Mouse (Mus musculus) stomach, embryonic 15.5 days (tissue): ENCODE results near the gene Ric8a. TPM values are rescaled to one million over a fixed set of nuclear protein-coding genes. Genes with fewer than 3 reads are reported as not detected.

ENCODE experiments used
- polyA plus RNA-seq: library from polyadenylated mRNA; unstranded; fragments of >200 nt; fragmentation: Nextera tagmentation; extraction: Ambion mirVana; gene quantifications from 2 replicates; pipeline ENCODE4 v1.2.1, GENCODE M21; 2015

The Ric8a gene
- polyA plus RNA-seq, 1 experiment from 2014 or later: 62.8 TPM

Other genes with a start within 250 kb of the Ric8a start
- gene Olfr61, start 228.0 kb upstream of the Ric8a start, polyA plus RNA-seq: not detected in 2 replicates
- not detected in 2 replicates for gene Olfr53, start 210.5 kb upstream of the Ric8a start, polyA plus RNA-seq
- gene Olfr539, start 197.0 kb upstream of the Ric8a start, polyA plus RNA-seq: 0.01 TPM in 2 replicates
- not detected in 2 replicates for gene Olfr45, start 175.0 kb upstream of the Ric8a start, polyA plus RNA-seq
- gene Olfr541, start 159.7 kb upstream of the Ric8a start, polyA plus RNA-seq: not detected in 2 replicates
- 0.18 TPM in 1 of 2 replicates, not detected in the other for gene Cyp2e1, start 93.2 kb upstream of the Ric8a start, polyA plus RNA-seq
- gene Syce1, start 69.1 kb upstream of the Ric8a start, polyA plus RNA-seq: 0.23 and 0.30 TPM in 2 replicates
- 1.5 and 1.7 TPM in 2 replicates for gene Zfp941, start 34.8 kb upstream of the Ric8a start, polyA plus RNA-seq
- gene Urah, start 21.9 kb upstream of the Ric8a start, polyA plus RNA-seq: 13.9 and 23.4 TPM in 2 replicates
- gene Scgb1c1, start 11.4 kb upstream of the Ric8a start, polyA plus RNA-seq: not detected in 2 replicates
- gene Odf3, start 9.2 kb upstream of the Ric8a start, polyA plus RNA-seq: 0.17 TPM in 1 of 2 replicates, not detected in the other
- gene Gm45785, start 626 bp upstream of the Ric8a start, polyA plus RNA-seq: not detected in 2 replicates
- gene Bet1l, start 620 bp downstream of the Ric8a start, polyA plus RNA-seq: 44.7 and 50.1 TPM in 2 replicates
- 214 and 219 TPM in 2 replicates for gene Psmd13, start 25.0 kb downstream of the Ric8a start, polyA plus RNA-seq
- 25.7 and 28.7 TPM in 2 replicates for gene Sirt3, start 25.4 kb downstream of the Ric8a start, polyA plus RNA-seq
- gene Cox8b, start 43.5 kb downstream of the Ric8a start, polyA plus RNA-seq: 0.76 and 2.6 TPM in 2 replicates
- gene Nlrp6, start 63.9 kb downstream of the Ric8a start, polyA plus RNA-seq: 9.9 and 13.8 TPM in 2 replicates
- 21.2 and 23.5 TPM in 2 replicates for gene Pgghg, start 84.4 kb downstream of the Ric8a start, polyA plus RNA-seq
- 3.2 and 3.6 TPM in 2 replicates for gene Ifitm5, start 93.3 kb downstream of the Ric8a start, polyA plus RNA-seq
- 0.40 and 0.71 TPM in 2 replicates for gene Gm45717, start 99.0 kb downstream of the Ric8a start, polyA plus RNA-seq
- 1,181 and 1,379 TPM in 2 replicates for gene Ifitm2, start 99.0 kb downstream of the Ric8a start, polyA plus RNA-seq
- gene Ifitm1, start 110.3 kb downstream of the Ric8a start, polyA plus RNA-seq: 179 and 209 TPM in 2 replicates
- 368 and 413 TPM in 2 replicates for gene Ifitm3, start 153.8 kb downstream of the Ric8a start, polyA plus RNA-seq
- 7.6 and 8.1 TPM in 2 replicates for gene Ifitm6, start 161.0 kb downstream of the Ric8a start, polyA plus RNA-seq
- gene Gm17387, start 172.2 kb downstream of the Ric8a start, polyA plus RNA-seq: not detected in 2 replicates
- gene B4galnt4, start 204.1 kb downstream of the Ric8a start, polyA plus RNA-seq: 7.0 and 9.2 TPM in 2 replicates
- gene Pkp3, start 221.3 kb downstream of the Ric8a start, polyA plus RNA-seq: 38.4 and 47.2 TPM in 2 replicates
- gene Sigirr, start 243.6 kb downstream of the Ric8a start, polyA plus RNA-seq: 13.1 and 15.1 TPM in 2 replicates